Mouse (Mus musculus): Measurements from ENCODE around the gene Syt14. TPM values are rescaled to one million over a fixed set of nuclear protein-coding genes. Genes with fewer than 3 reads are reported as not detected.

Gene Syt14
- 6.1 and 7.0 TPM in 2 replicates for polyA plus RNA-seq (2016; fragmentation: Nextera tagmentation; extraction: Ambion mirVana)

DNA sequence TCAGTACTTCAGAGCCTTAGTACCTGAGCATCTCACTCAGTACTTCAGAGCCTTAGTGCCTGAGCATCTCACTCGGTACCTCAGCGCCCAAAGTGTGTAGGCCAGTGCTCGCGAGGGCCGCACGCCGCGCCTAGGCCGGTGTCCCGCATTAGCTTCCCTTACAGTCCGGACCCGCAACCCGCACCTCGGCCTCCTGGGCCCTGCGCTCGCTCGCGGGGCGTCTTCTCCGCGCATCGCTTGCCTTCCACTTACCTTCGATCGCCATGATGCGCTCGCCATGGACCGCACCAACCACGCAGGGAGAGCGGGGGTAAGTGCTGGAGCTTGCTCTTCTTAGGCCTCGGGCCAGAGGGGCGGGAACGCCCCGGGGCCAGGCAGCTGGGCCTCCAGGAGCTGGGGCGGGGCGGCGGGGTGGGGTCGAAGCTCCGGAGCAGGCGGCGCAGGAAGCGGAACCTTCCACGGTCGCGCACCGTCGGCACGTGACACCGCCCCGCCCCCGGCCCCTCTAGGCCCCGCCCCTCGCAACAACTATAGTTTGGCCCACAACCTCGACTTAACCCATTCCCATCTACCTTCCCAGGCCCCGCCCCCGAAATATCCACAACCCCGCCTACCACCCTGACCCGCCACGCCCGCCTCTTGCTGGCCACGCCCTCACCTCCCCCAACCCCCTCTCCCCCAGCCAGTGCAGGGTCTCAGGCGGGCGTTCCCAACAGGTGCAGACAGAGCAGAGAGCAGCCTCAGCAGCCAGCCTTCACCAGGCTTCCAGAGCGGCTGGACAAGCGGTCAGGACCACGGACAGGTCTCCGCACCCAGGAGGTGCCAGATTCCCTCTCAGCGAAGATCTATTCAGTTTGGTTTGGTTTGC, at the start of gene Syt14:
Syt14 (minus strand) TSS at position 405 of the 868 bp plus-strand sequence.
- Histone ChIP-seq H3K9me3 (no peaks in the 10 kb centered on the region), H3K4me3 (peak within 1 kb of the TSS; percentile 77), H3K36me3 (no peaks in the 10 kb centered on the region), H3K9ac (peak within 1 kb of the TSS; percentile 81), H3K4me2 (replicated peaks) (peak within 1 kb of the TSS; percentile 91), H3K27ac (peak within 1 kb of the TSS; percentile 5; the same call in 1 of the 2 replicates), H3K27me3 (replicated peaks) (no peaks in the 10 kb centered on the region), H3K4me1 (peaks cover 8% of the 10 kb centered on the region)
- peak; percentile 96 for ATAC-seq (ENCODE audit: low FRiP score, low read depth)
- under 1% methylated on average over 66 of the region's 67 CpGs for WGBS

DNA sequence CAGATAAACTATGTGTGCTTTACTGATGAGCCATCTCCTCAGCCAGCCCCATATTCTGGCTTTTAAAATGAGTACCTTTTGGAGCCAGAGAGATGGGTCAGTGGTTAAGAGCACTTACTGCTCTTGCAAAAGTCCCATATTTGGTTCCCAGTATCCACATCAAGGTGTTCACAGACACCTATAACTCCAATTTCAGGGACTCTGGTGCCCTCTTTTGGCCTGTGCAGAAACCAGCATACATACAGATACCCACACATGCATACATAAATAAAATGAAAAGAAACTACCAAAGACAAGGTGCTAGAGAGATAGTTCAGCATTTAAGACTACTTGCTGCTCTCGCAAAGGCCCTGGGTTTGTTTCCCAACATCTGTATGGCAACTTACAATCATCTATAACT, 48.4 kb upstream of the Syt14 start:
- H3K36me3 ChIP-seq = no peaks in the 10 kb centered on the region
- H3K9me3 ChIP-seq = no peaks in the 10 kb centered on the region
- H3K27ac ChIP-seq = no peak overlapping the region
- ATAC-seq (ENCODE audit: low FRiP score, low read depth) = no peak
- H3K4me1 ChIP-seq = peaks cover 5% of the 10 kb centered on the region; the same call in 1 of the 2 replicates
- WGBS = 97% methylated on average over 1 of the region's 1 CpGs
- H3K4me2 ChIP-seq (replicated peaks) = no peak overlapping the region
- H3K9ac ChIP-seq = no peak overlapping the region
- no peak overlapping the region for H3K4me3 ChIP-seq
- no peaks in the 10 kb centered on the region for H3K27me3 ChIP-seq (replicated peaks)

DNA sequence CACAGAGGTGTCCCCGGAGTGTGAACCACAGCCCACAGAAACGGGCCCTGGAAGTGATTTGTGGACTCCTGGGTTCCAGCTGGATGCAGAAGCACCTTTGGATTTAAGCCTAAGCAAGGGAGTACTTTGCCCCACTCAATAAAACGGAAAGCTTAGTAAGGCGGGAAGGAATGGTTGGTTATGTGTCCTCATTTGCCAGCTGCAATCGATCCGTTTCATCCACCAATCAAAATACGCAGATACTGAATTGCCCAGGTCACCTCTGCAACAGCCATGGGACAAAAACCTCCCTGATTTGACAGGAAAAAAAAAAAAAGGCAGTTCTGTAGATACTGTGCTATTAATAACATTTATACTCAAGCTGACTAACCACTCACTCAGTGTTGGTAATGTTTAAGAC, 47.5 kb upstream of the Syt14 start:
- Histone ChIP-seq H3K4me1 (peaks cover 5% of the 10 kb centered on the region; the same call in 1 of the 2 replicates), H3K9me3 (no peaks in the 10 kb centered on the region), H3K9ac (no peak overlapping the region), H3K36me3 (no peaks in the 10 kb centered on the region), H3K27ac (peak overlapping the region; percentile 29; the same call in 1 of the 2 replicates), H3K4me2 (replicated peaks) (no peak overlapping the region), H3K27me3 (replicated peaks) (no peaks in the 10 kb centered on the region), H3K4me3 (no peak overlapping the region)
- no peak for ATAC-seq (ENCODE audit: low FRiP score, low read depth)
- 77% methylated on average over 7 of the region's 7 CpGs for WGBS

DNA sequence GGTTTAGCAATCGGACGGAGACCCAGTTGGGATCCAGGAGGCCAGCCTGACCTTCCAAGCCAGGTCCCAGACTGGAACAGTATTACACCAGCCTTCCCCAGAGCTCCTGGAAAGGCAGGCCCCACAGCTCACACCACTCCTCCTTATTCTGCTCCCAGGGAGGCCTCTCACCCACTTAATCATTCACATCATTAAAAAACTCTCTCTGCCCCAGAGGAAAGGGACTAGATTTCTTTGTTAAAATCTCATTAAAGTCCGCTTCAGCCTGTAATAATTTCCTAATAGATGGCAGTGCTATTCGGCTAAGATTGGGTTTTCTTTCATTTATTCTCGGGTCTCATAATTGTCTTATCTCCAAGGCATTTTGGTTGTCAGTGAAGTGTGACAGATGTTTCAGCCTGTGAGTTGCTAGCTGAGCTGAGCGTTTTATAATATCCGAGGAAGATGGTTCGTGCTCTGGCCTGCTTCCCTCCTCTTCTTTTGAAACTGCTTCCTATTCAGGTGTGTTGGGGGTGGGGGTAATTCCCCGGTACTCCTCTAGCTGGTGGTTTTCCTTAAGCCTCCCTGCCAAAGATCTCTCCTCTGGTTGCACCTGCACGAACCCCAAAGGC, 46.8 kb upstream of the Syt14 start:
- H3K9me3 ChIP-seq = no peaks in the 10 kb centered on the region
- H3K4me3 ChIP-seq = no peak overlapping the region
- no peak overlapping the region for H3K9ac ChIP-seq
- no peak overlapping the region for H3K4me2 ChIP-seq (replicated peaks)
- no peaks in the 10 kb centered on the region for H3K27me3 ChIP-seq (replicated peaks)
- peak overlapping the region; percentile 29; the same call in 1 of the 2 replicates for H3K27ac ChIP-seq
- 55% methylated on average over 10 of the region's 10 CpGs for WGBS
- H3K4me1 ChIP-seq = peaks cover 5% of the 10 kb centered on the region; the same call in 1 of the 2 replicates
- H3K36me3 ChIP-seq = no peaks in the 10 kb centered on the region
- peak; percentile 63; the same call in 1 of the 2 replicates for ATAC-seq (ENCODE audit: low FRiP score, low read depth)

DNA sequence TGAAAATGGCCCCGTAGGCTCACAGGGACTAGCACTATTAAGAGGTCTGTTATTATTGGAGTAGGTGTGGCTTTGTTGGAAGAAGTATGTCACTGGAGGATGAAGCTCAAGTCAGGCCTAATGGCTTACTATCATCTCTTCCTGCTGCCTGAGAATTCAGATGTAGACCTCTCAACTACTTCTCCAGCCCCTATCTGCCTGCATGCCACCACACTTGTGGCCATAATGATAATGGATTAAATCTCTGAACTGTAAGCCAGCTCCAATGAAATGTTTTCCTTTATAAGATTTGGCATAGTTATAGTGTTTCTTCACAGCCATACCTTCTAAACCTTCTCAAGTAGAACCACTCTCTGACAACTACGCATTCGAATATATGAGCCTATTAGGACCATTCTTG, 27.0 kb upstream of the Syt14 start:
- 92% methylated on average over 3 of the region's 3 CpGs for WGBS
- Histone ChIP-seq H3K9me3 (no peaks in the 10 kb centered on the region), H3K4me3 (no peak overlapping the region)

DNA sequence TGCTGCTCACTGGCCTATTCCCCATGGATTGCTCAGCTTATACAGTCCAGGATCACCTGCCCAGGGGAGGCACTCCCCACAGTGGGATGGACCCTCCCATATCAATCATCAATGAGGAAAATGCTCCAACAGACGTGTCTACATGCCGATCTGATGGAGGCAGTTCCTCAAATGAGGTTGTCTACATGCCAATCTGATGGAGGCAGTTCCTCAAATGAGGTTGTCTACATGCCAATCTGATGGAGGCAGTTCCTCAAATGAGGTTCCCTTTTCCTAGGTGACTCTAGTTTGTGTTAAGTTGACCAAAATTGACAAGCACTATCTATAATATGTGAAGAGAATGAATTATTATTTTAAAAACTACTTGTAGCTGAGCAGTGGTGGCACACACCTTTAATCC, 24.6 kb upstream of the Syt14 start:
- WGBS = 79% methylated on average over 2 of the region's 2 CpGs
- Histone ChIP-seq H3K27ac (no peak overlapping the region), H3K4me3 (no peak overlapping the region), H3K36me3 (no peaks in the 10 kb centered on the region), H3K9ac (no peak overlapping the region), H3K27me3 (replicated peaks) (no peaks in the 10 kb centered on the region), H3K9me3 (no peaks in the 10 kb centered on the region), H3K4me1 (no peaks in the 10 kb centered on the region), H3K4me2 (replicated peaks) (no peak overlapping the region)
- no peak for ATAC-seq (ENCODE audit: low FRiP score, low read depth)

More for the DNA sequence above, 27.0 kb upstream of the Syt14 start:
- ATAC-seq (ENCODE audit: low FRiP score, low read depth) = no peak
- Histone ChIP-seq H3K27ac (no peak overlapping the region), H3K36me3 (no peaks in the 10 kb centered on the region), H3K4me2 (replicated peaks) (no peak overlapping the region), H3K4me1 (no peaks in the 10 kb centered on the region), H3K9ac (no peak overlapping the region), H3K27me3 (replicated peaks) (no peaks in the 10 kb centered on the region)

DNA sequence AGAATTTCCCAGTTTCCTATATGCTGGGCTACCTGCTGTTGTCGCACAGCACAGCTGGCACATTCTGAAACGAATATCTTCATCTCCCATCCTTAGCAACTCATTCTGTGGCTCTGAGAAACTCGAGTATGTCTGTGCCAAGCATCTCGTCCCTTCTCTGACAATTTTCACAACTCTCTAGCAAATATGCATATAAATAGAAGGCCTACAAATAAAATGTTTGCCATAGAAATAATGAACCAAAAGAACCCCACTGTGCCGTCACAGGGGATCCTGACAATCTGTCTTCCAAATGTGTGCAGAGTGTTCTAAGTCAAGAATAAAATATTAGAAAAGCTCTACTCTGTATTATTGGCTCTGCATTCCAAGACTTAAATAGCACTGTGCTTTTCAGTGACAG, 24.0 kb upstream of the Syt14 start:
- ATAC-seq (ENCODE audit: low FRiP score, low read depth) = no peak
- Histone ChIP-seq H3K27ac (no peak overlapping the region), H3K9me3 (no peaks in the 10 kb centered on the region), H3K4me1 (no peaks in the 10 kb centered on the region), H3K4me3 (no peak overlapping the region), H3K27me3 (replicated peaks) (no peaks in the 10 kb centered on the region), H3K9ac (no peak overlapping the region), H3K36me3 (no peaks in the 10 kb centered on the region), H3K4me2 (replicated peaks) (no peak overlapping the region)
- WGBS = 70% methylated on average over 5 of the region's 5 CpGs

DNA sequence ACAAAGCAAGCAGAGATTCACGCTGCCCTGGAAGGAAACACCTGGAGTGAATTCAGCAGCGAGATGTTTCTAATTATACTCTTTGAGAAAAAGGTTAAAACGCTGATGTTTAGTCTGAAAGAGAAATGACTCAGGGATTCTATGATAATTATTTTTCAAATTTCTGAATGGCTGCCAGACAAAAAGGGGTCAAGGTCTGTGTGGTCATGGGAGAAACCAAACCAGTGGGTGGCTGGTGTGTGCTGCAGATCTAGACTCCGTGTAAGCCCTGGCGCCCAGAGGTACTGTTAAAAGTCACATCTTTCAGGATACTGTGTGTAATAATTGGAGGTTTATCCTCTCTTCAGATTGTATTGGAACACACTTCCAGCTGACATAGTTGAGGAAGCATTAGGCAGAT, 18.8 kb upstream of the Syt14 start:
- no peak overlapping the region for H3K4me2 ChIP-seq (replicated peaks)
- no peak overlapping the region for H3K27ac ChIP-seq
- no peak for ATAC-seq (ENCODE audit: low FRiP score, low read depth)
- no peak overlapping the region for H3K9ac ChIP-seq
- H3K36me3 ChIP-seq = no peaks in the 10 kb centered on the region
- H3K27me3 ChIP-seq (replicated peaks) = no peaks in the 10 kb centered on the region
- no peaks in the 10 kb centered on the region for H3K9me3 ChIP-seq
- H3K4me3 ChIP-seq = no peak overlapping the region
- no peaks in the 10 kb centered on the region for H3K4me1 ChIP-seq
- 87% methylated on average over 5 of the region's 5 CpGs for WGBS

DNA sequence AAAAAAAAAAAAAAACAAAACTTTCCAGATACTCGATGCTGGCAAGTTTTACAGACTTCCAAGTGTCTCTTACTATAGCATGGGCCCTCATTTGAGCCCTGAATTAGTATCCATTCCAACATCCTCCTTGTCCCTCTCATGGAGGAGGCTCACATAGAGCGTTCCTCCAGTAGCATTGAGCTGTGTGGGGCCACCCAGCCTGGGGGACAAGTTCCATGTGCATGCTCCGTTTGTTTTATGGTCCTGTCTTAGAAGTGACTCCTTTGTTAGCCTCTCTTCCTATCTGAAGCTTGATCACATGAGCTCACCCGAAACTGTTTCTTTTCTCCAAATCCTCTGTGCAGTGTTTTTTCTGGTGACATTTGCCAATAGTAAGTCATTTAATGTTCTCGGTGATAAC, 17.5 kb upstream of the Syt14 start:
- Histone ChIP-seq H3K9ac (no peak overlapping the region), H3K4me3 (no peak overlapping the region), H3K9me3 (no peaks in the 10 kb centered on the region), H3K4me2 (replicated peaks) (no peak overlapping the region), H3K27me3 (replicated peaks) (no peaks in the 10 kb centered on the region), H3K4me1 (no peaks in the 10 kb centered on the region), H3K36me3 (no peaks in the 10 kb centered on the region), H3K27ac (no peak overlapping the region)
- no peak for ATAC-seq (ENCODE audit: low FRiP score, low read depth)
- 48% methylated on average over 5 of the region's 5 CpGs for WGBS

DNA sequence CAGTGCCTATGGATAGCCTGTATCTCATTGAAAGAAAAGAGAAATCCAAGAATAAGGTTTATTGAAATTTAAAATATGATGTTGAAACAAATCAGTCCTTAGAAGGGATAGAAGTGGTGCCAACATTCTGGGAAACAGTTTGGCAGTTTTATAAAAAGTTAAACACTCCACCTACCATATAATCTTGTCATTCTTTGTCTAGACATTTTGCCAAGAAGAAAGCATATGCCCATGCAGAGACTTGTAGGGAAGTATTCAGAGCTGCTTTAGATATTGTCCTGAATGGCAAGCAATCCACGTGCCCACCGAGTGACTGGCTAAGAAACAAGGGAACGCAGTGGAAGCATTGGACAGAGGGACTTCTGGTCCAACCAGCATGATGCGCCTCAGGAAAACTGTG, 12.0 kb upstream of the Syt14 start:
- no peaks in the 10 kb centered on the region for H3K36me3 ChIP-seq
- no peak for ATAC-seq (ENCODE audit: low FRiP score, low read depth)
- 89% methylated on average over 4 of the region's 4 CpGs for WGBS
- H3K4me1 ChIP-seq = no peaks in the 10 kb centered on the region
- no peak overlapping the region for H3K9ac ChIP-seq
- H3K9me3 ChIP-seq = no peaks in the 10 kb centered on the region
- no peak overlapping the region for H3K4me2 ChIP-seq (replicated peaks)
- H3K27ac ChIP-seq = no peak overlapping the region
- H3K4me3 ChIP-seq = no peak overlapping the region
- no peaks in the 10 kb centered on the region for H3K27me3 ChIP-seq (replicated peaks)

DNA sequence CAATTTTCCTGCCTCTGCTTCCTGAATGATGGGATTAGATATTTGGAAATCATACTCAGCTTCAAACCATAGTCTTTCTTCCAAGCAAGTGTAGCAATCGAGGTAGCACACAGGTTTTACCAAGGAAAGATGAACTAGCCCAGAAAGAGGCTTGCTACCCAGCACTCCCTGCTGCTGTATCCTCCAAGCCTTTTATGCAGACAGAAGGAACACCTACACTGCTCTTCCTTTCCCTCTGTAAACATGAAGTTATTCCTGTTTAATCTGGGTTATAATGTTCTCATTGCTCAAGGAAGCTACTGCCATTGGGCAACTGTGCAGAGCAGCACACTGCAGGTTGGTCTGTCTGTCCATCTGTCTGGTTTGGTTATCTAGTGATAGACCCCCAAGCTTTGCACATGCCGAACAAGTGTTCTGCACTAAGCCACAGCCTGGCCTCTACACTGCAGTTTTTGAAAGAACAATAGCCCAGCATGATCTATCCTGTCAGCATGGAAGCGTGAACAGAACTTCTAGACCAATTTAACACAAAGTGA, 7.3 kb upstream of the Syt14 start:
- H3K4me1 ChIP-seq = no peaks in the 10 kb centered on the region
- no peak overlapping the region for H3K27ac ChIP-seq
- H3K4me3 ChIP-seq = no peak overlapping the region
- H3K27me3 ChIP-seq (replicated peaks) = no peaks in the 10 kb centered on the region
- H3K9ac ChIP-seq = no peak overlapping the region
- WGBS = 65% methylated on average over 3 of the region's 3 CpGs
- no peak for ATAC-seq (ENCODE audit: low FRiP score, low read depth)
- no peaks in the 10 kb centered on the region for H3K36me3 ChIP-seq
- no peaks in the 10 kb centered on the region for H3K9me3 ChIP-seq
- no peak overlapping the region for H3K4me2 ChIP-seq (replicated peaks)

DNA sequence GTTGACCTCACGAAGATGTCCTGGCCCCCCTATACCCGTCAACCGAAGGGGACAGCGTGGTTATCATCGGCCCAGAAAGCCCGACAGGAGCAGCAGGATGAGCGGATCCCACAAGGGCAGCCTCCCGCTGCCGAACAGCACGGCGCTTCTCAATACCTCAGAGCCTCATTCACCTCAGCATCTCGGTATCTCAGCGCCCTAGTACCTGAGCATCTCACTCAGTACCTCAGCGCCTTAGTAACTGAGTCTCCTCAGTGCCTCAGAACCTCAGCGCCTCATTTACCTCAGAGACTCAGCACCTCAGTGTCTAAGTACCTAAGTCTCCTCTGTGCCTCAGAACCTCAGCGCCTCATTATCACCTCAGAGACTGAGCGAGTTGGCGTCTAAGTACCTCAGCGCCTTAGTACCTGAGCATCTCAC, 614 bp downstream of the Syt14 start:
- no peak; the same call in 1 of the 2 replicates for ATAC-seq (ENCODE audit: low FRiP score, low read depth)
- Histone ChIP-seq H3K36me3 (no peaks in the 10 kb centered on the region), H3K4me1 (peaks cover 8% of the 10 kb centered on the region), H3K9ac (peak overlapping the region; percentile 81), H3K27me3 (replicated peaks) (no peaks in the 10 kb centered on the region), H3K4me2 (replicated peaks) (peak overlapping the region; percentile 91), H3K9me3 (no peaks in the 10 kb centered on the region), H3K27ac (peak overlapping the region; percentile 5; the same call in 1 of the 2 replicates), H3K4me3 (peak overlapping the region; percentile 77)
- under 1% methylated on average over 19 of the region's 19 CpGs for WGBS
